Mouse (Mus musculus) left cerebral cortex, postnatal 14 days (tissue): Measurements from ENCODE around the gene Tnrc6b. TPM values are rescaled to one million over a fixed set of nuclear protein-coding genes. Genes with fewer than 3 reads are reported as not detected.
"Not testable (repeated sequence)": the region's sequence is repeated elsewhere in the genome, so short reads cannot be mapped to it uniquely, and the experiment has no call there.

Experiments used
- DNase-seq, 2 experiments: peaks; one replicate each; pipeline ENCODE4 v3.0.0; 2021 to 2022; ENCODE audit warnings: low spot score in 2 of 2, mixed read lengths in 1 of 2
- intact Hi-C: fragments of 180-260 bp; cut with DNase I; formaldehyde crosslinking; loops from one replicate; pipeline ENCODE4 v1.15.1; 2025
- total RNA-seq, 2 experiments: library from RNA; stranded (reverse); gene quantifications; 2 replicates each; pipeline ENCODE4 v1.2.3; 2021

Gene Tnrc6b
- total RNA-seq, 2 experiments from 2014 or later = 127 to 131 TPM

- DNase-seq = no peak
- intact Hi-C loops = loop anchor here (5.0 kb wide), 1 partner anchor 167 kb away; no protein-coding TSS in a partner anchor
Measured at GRCm38 (mm10) chr15:80874726-80875125, 163.6 kb downstream of the Tnrc6b start.

- intact Hi-C loops = loop anchor here (5.0 kb wide), 1 partner anchor 169 kb away; no protein-coding TSS in a partner anchor
- DNase-seq = peak; percentile 19 to 28
Measured at GRCm38 (mm10) chr15:80876231-80876630, 165.1 kb downstream of the Tnrc6b start.

GRCm38 (mm10) chr15:80884095-80884494, 173.0 kb downstream of the Tnrc6b start:
- intact Hi-C loops = loop anchor here (5.0 kb wide), 1 partner anchor 82 kb away; no protein-coding TSS in a partner anchor
- no peak for DNase-seq

GRCm38 (mm10) chr15:80886361-80887156, 175.4 kb downstream of the Tnrc6b start:
- intact Hi-C loops = no loop called here
- no peak for DNase-seq

- intact Hi-C loops = no loop called here
- DNase-seq = no peak
Measured at GRCm38 (mm10) chr15:80892341-80892740, 181.2 kb downstream of the Tnrc6b start.

GRCm38 (mm10) chr15:80896741-80897140, 185.6 kb downstream of the Tnrc6b start:
- no peak for DNase-seq
- intact Hi-C loops = loop anchor here (5.0 kb wide), 1 partner anchor 189 kb away; no protein-coding TSS in a partner anchor

GRCm38 (mm10) chr15:80897911-80898310, 186.8 kb downstream of the Tnrc6b start:
- DNase-seq = no peak
- intact Hi-C loops = loop anchor here (5.0 kb wide), 1 partner anchor 191 kb away; no protein-coding TSS in a partner anchor

GRCm38 (mm10) chr15:80899806-80900205, 188.7 kb downstream of the Tnrc6b start:
- intact Hi-C loops = loop anchor here (5.0 kb wide), 1 partner anchor 193 kb away; no protein-coding TSS in a partner anchor
- DNase-seq = no peak

GRCm38 (mm10) chr15:80901806-80902513, 190.8 kb downstream of the Tnrc6b start:
- DNase-seq = peak; percentile 8 to 15
- intact Hi-C loops = no loop called here

GRCm38 (mm10) chr15:80904776-80905175, 193.7 kb downstream of the Tnrc6b start:
- intact Hi-C loops, DNase-seq: not testable (repeated sequence)

- no peak for DNase-seq
- intact Hi-C loops = no loop called here
Measured at GRCm38 (mm10) chr15:80910183-80910582, 199.1 kb downstream of the Tnrc6b start.

- DNase-seq = no peak
Measured at GRCm38 (mm10) chr15:80910790-80911531, 199.8 kb downstream of the Tnrc6b start.

GRCm38 (mm10) chr15:80912175-80912574, 201.1 kb downstream of the Tnrc6b start:
- DNase-seq = no peak
- intact Hi-C loops = no loop called here

More at GRCm38 (mm10) chr15:80910790-80911531, 199.8 kb downstream of the Tnrc6b start:
- intact Hi-C loops = no loop called here

- DNase-seq = no peak
- intact Hi-C loops = no loop called here
Measured at GRCm38 (mm10) chr15:80913803-80914202, 202.7 kb downstream of the Tnrc6b start.

GRCm38 (mm10) chr15:80915850-80916249, 204.7 kb downstream of the Tnrc6b start:
- no peak for DNase-seq
- intact Hi-C loops = no loop called here

- no peak for DNase-seq
- intact Hi-C loops = no loop called here
Measured at GRCm38 (mm10) chr15:80916621-80917020, 205.5 kb downstream of the Tnrc6b start.

GRCm38 (mm10) chr15:80920346-80920745, 209.2 kb downstream of the Tnrc6b start:
- intact Hi-C loops = no loop called here
- no peak for DNase-seq

- intact Hi-C loops = no loop called here
- DNase-seq = no peak
Measured at GRCm38 (mm10) chr15:80921781-80922180, 210.7 kb downstream of the Tnrc6b start.

GRCm38 (mm10) chr15:80924211-80924610, 213.1 kb downstream of the Tnrc6b start:
- intact Hi-C loops = no loop called here
- no peak for DNase-seq
